Mouse (Mus musculus) embryonic facial prominence, embryonic 14.5 days (tissue): ENCODE results near the gene Scnm1. TPM values are rescaled to one million over a fixed set of nuclear protein-coding genes. Genes with fewer than 3 reads are reported as not detected.
A peak's percentile ranks its signal among the peaks of the same experiment; 100 is the strongest.
"Not testable (repeated sequence)": the region's sequence is repeated elsewhere in the genome, so short reads cannot be mapped to it uniquely, and the experiment has no call there.

Experiments
- ATAC-seq: fragments of 200-750 bp; cut with Nextera tagmentation; 2 replicates; pipeline ENCODE4 v1.8.0; 2017; ENCODE audit warnings: low read depth, moderate number of reproducible peaks, moderate TSS enrichment
- DNase-seq: peaks from one replicate; pipeline ENCODE4 v3.0.0-alpha.2; 2015; ENCODE audit warnings: low spot score
- H3K27ac ChIP-seq: fragments of 300-500 bp; sonication (generic); replicated peaks from 2 replicates; pipeline ENCODE4 v1.5.1; 2014; ENCODE audit warnings: low read depth, mild to moderate bottlenecking, low read length, moderate library complexity
- H3K27me3 ChIP-seq: fragments of 300-500 bp; sonication (generic); replicated peaks from 2 replicates; pipeline ENCODE4 v1.6.1; 2014; ENCODE audit warnings: low read length; ENCODE audit not compliant: control insufficient read depth, insufficient read depth
- H3K36me3 ChIP-seq: fragments of 300-500 bp; sonication (generic); 2 replicates; pipeline ENCODE4 v1.6.1; 2014; ENCODE audit warnings: low read length, mixed read lengths; ENCODE audit not compliant: control insufficient read depth, insufficient read depth
- H3K4me1 ChIP-seq: fragments of 300-500 bp; sonication (generic); 2 replicates; pipeline ENCODE4 v1.6.1; 2014; ENCODE audit warnings: antibody characterized with exemption, low read length; ENCODE audit not compliant: control insufficient read depth, insufficient read depth
- H3K4me2 ChIP-seq: fragments of 300-500 bp; sonication (generic); 2 replicates; pipeline ENCODE4 v1.6.1; 2014; ENCODE audit warnings: low read depth, mild to moderate bottlenecking, low read length, moderate library complexity, mixed read lengths
- H3K4me3 ChIP-seq: fragments of 300-500 bp; sonication (generic); 2 replicates; pipeline ENCODE4 v1.5.1; 2014; ENCODE audit warnings: low read depth, mild to moderate bottlenecking, low read length
- H3K9ac ChIP-seq: fragments of 300-500 bp; sonication (generic); 2 replicates; pipeline ENCODE4 v1.6.1; 2014; ENCODE audit warnings: low read depth, mild to moderate bottlenecking, low read length, moderate library complexity, mixed read lengths
- H3K9me3 ChIP-seq: fragments of 300-500 bp; sonication (generic); 2 replicates; pipeline ENCODE4 v1.6.1; 2016; ENCODE audit warnings: low read length; ENCODE audit not compliant: control insufficient read depth
- WGBS: fragments of 180-500 bp; shearing (Covaris S2); extraction: QIAGEN DNeasy Blood & Tissue Kit; methylation state at CpG from one replicate; pipeline ENCODE4 v1.1.7; 2014; 5-methylcytosine and 5-hydroxymethylcytosine counted together
- polyA plus RNA-seq: library from polyadenylated mRNA; unstranded; fragments of >200 nt; fragmentation: Nextera tagmentation; extraction: Ambion mirVana; gene quantifications from 2 replicates; pipeline ENCODE4 v1.2.1, GENCODE M21; 2014

Scnm1 gene
- polyA plus RNA-seq, 1 experiment from 2014 or later: 62.2 TPM

- Histone ChIP-seq H3K27ac (no peak overlapping the region), H3K9ac (no peak overlapping the region), H3K4me2 (no peak overlapping the region), H3K9me3 (no peaks in the 10 kb centered on the region), H3K4me1 (0 out of 2 replicates have a peak, but pooled peaks cover 3% of the 10 kb centered on the region), H3K36me3 (peaks cover 18% of the 10 kb centered on the region; the same call in 1 of the 2 replicates), H3K27me3 (no peaks in the 10 kb centered on the region), H3K4me3 (no peak overlapping the region)
- no peak for ATAC-seq
- 92% methylated on average over 6 of the region's 6 CpGs for WGBS
- DNase-seq: no peak
These were observed 7.0 kb upstream of the Scnm1 start for GRCm38 (mm10) chr3:95140795-95141194.

DNA sequence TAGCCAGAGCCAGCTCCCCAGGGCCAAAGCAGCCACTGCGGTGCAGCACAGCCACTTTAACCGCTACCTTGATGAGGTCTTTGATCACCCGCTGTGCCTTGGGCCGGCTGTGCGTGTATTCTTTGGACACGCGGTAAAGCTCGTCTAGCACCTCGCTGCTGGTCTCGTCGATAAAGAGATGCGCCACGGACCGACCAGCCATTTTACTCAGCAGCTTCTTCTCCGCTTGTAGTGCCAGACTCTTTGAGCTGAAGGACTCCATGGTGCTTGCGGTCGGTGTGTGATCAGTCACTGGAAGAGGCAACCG, 6.4 kb upstream of the Scnm1 start:
- H3K4me2 ChIP-seq: no peak overlapping the region
- H3K36me3 ChIP-seq: peaks cover 18% of the 10 kb centered on the region; the same call in 1 of the 2 replicates
- DNase-seq: no peak
- ATAC-seq: no peak
- H3K27me3 ChIP-seq: no peaks in the 10 kb centered on the region
- no peak overlapping the region for H3K9ac ChIP-seq
- H3K4me3 ChIP-seq: no peak overlapping the region
- H3K9me3 ChIP-seq: no peaks in the 10 kb centered on the region
- H3K27ac ChIP-seq: no peak overlapping the region
- peaks cover 6% of the 10 kb centered on the region for H3K4me1 ChIP-seq
- 73% methylated on average over 18 of the region's 18 CpGs for WGBS

- ATAC-seq (no peak), DNase-seq (no peak)
- H3K4me1 ChIP-seq: peaks cover 11% of the 10 kb centered on the region
- 71% methylated on average over 22 of the region's 25 CpGs for WGBS
- H3K27me3 ChIP-seq: no peaks in the 10 kb centered on the region
- H3K4me2 ChIP-seq: no peak overlapping the region
- H3K27ac ChIP-seq: no peak overlapping the region
- H3K4me3 ChIP-seq: no peak overlapping the region
- peaks cover 18% of the 10 kb centered on the region; the same call in 1 of the 2 replicates for H3K36me3 ChIP-seq
- H3K9me3 ChIP-seq: no peaks in the 10 kb centered on the region
- no peak overlapping the region for H3K9ac ChIP-seq
These were observed 5.9 kb upstream of the Scnm1 start for GRCm38 (mm10) chr3:95139586-95140288.

- Histone ChIP-seq H3K27ac (no peak overlapping the region), H3K36me3 (peaks cover 18% of the 10 kb centered on the region; the same call in 1 of the 2 replicates), H3K9ac (no peak overlapping the region; the same call in 1 of the 2 replicates), H3K9me3 (no peaks in the 10 kb centered on the region), H3K4me1 (peaks cover 11% of the 10 kb centered on the region), H3K4me3 (no peak overlapping the region), H3K4me2 (no peak overlapping the region), H3K27me3 (no peaks in the 10 kb centered on the region)
- ATAC-seq (no peak), DNase-seq (no peak)
- 94% methylated on average over 3 of the region's 3 CpGs for WGBS
These were observed 2.5 kb upstream of the Scnm1 start for GRCm38 (mm10) chr3:95136336-95136735.

DNA sequence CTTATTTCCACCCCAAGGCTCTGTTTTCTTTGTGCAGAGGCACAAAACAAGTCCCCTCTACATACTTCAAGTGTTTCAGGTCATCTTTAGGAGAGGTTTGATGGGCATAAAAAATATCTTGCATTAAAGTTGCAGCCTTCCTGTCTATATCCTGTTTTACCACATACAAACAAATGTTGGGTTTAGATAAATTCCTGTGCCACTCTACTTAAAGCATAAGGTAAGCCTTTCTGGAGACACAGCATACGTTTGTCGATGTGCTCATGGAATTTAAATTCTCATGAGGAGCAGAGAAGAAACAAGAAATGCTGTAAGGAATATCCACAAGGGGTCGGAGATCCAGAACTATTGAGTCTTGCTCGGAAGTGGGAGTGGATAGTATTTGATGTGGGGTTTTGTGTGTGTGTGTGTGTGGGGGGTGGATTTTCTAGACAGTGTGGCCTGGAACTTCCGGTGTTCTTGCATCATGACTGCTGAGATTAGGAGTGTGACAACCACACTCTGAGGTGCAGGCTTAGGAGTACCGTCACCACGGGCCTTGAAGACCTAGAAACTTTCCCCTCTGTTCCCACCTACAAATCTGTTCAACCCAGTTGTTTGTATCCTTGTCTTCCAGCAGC, 1.7 kb upstream of the Scnm1 start:
- peak overlapping the region; percentile 61 for H3K4me2 ChIP-seq
- no peaks in the 10 kb centered on the region for H3K9me3 ChIP-seq
- DNase-seq (no peak), ATAC-seq (no peak)
- H3K9ac ChIP-seq: peak overlapping the region; percentile 53; the same call in 1 of the 2 replicates
- peaks cover 16% of the 10 kb centered on the region; the same call in 1 of the 2 replicates for H3K36me3 ChIP-seq
- no peak overlapping the region for H3K27ac ChIP-seq
- H3K4me3 ChIP-seq: peak overlapping the region; percentile 37
- peaks cover 11% of the 10 kb centered on the region for H3K4me1 ChIP-seq
- whole genome bisulfite sequencing: 82% methylated on average over 7 of the region's 7 CpGs
- no peaks in the 10 kb centered on the region for H3K27me3 ChIP-seq

- peak overlapping the region; percentile 37 for H3K4me3 ChIP-seq
- peaks cover 15% of the 10 kb centered on the region; the same call in 1 of the 2 replicates for H3K36me3 ChIP-seq
- no peak overlapping the region for H3K27ac ChIP-seq
- peak overlapping the region; percentile 61 for H3K4me2 ChIP-seq
- DNase-seq (peak; percentile 31), ATAC-seq (no peak)
- H3K4me1 ChIP-seq: peaks cover 11% of the 10 kb centered on the region
- H3K9me3 ChIP-seq: no peaks in the 10 kb centered on the region
- H3K9ac ChIP-seq: peak overlapping the region; percentile 53; the same call in 1 of the 2 replicates
- no peaks in the 10 kb centered on the region for H3K27me3 ChIP-seq
- 27% methylated on average over 6 of the region's 6 CpGs for WGBS
These were observed 1.2 kb upstream of the Scnm1 start for GRCm38 (mm10) chr3:95135023-95135422.

GRCm38 (mm10) chr3:95134133-95134532, 322 bp upstream of the Scnm1 start:
- Histone ChIP-seq H3K4me1 (peaks cover 11% of the 10 kb centered on the region), H3K36me3 (peaks cover 13% of the 10 kb centered on the region; the same call in 1 of the 2 replicates), H3K4me3 (peak overlapping the region; percentile 56)
- H3K4me2 ChIP-seq, H3K9ac ChIP-seq, H3K9me3 ChIP-seq, H3K27me3 ChIP-seq, DNase-seq, H3K27ac ChIP-seq: not testable (repeated sequence)
- peak; percentile 48 for ATAC-seq
- no CpG with 5 or more reads among the region's 12 CpGs for WGBS

- H3K36me3 ChIP-seq: peaks cover 18% of the 10 kb centered on the region; the same call in 1 of the 2 replicates
- 52% methylated on average over 11 of the region's 11 CpGs for WGBS
- H3K4me3 ChIP-seq: peak overlapping the region; percentile 56
- H3K9me3 ChIP-seq: no peaks in the 10 kb centered on the region
- H3K27ac ChIP-seq: peak overlapping the region; percentile 53
- peaks cover 11% of the 10 kb centered on the region for H3K4me1 ChIP-seq
- ATAC-seq (peak; percentile 4; the same call in 1 of the 2 replicates), DNase-seq (no peak)
- H3K4me2 ChIP-seq: peak overlapping the region; percentile 86
- no peaks in the 10 kb centered on the region for H3K27me3 ChIP-seq
- H3K9ac ChIP-seq: peak overlapping the region; percentile 73
These were observed 635 bp downstream of the Scnm1 start for GRCm38 (mm10) chr3:95133176-95133575.
